ENCODE assay signal across 8 mouse cellular contexts in the genomic region with DNA sequence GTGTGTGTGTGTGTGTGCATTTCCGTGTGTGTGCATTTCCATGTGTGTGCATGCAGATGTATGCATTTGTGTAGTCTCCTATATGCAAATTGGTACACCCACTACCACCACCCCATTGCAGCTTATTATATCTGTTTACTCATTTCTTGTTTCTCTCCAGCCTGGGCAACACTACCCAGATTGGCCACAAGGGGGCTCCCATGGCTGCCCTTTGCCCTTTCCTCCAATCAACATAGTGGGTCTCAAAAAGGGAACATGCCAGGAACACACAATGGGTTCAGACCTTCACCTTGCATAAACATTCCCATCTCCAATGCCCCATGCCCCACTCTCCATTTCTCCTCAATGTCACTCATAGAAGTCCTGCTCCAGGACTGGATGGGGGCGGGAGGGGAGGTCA. TPM values are rescaled to one million over a fixed set of nuclear protein-coding genes. Genes with fewer than 3 reads are reported as not detected.
DNase-seq lines count a peak whose midpoint lies in the region; ATAC-seq lines count a peak whose summit lies in the region.

No protein-coding gene starts in this region.

- H3K36me3 ChIP-seq in neural tube, embryonic 11.5 days (ENCODE audit: control insufficient read depth, insufficient read depth, low read length), result no peaks in the 10 kb centered on the region

- no peaks in the 10 kb centered on the region for H3K4me1 ChIP-seq in neural tube, embryonic 11.5 days (ENCODE audit: control insufficient read depth, insufficient read depth, low read length)

- no peak for ATAC-seq in neural tube, embryonic 11.5 days (ENCODE audit: insufficient read depth, low FRiP score, low TSS enrichment)
- ATAC-seq in inflammation-experienced regulatory T-cells, adult 6 months, result no peak

- 73% methylated on average over 2 of the region's 2 CpGs for WGBS in neural tube, embryonic 11.5 days

- H3K4me2 ChIP-seq in neural tube, embryonic 11.5 days (ENCODE audit: low read depth), result no peak overlapping the region

- H3K27me3 ChIP-seq in neural tube, embryonic 11.5 days (ENCODE audit: control insufficient read depth, insufficient read depth, low read length), result no peaks in the 10 kb centered on the region

- H3K4me3 ChIP-seq in neural tube, embryonic 11.5 days (ENCODE audit: low read depth, low read length), result no peak overlapping the region

- no peak overlapping the region for H3K27ac ChIP-seq in neural tube, embryonic 11.5 days (ENCODE audit: low read depth, low read length)

- no peaks in the 10 kb centered on the region for H3K9me3 ChIP-seq in neural tube, embryonic 11.5 days (ENCODE audit: control insufficient read depth, low read length)

- H3K9ac ChIP-seq in neural tube, embryonic 11.5 days (ENCODE audit: low read length), result no peak overlapping the region

- DNase-seq in heart, adult 18-20 months, result peak; percentile 18 to 62
- no peak for DNase-seq in heart, adult 9 months (ENCODE audit: low spot score in 2 of 2)
- peak; percentile 10 for DNase-seq in right cerebral cortex, postnatal 4 days
- DNase-seq in right cerebral cortex, postnatal 25 days, result no peak
- peak; percentile 54 for DNase-seq in c-Kit-negative CD71-positive TER-119-positive erythroid progenitor cells, embryonic 14.5 days (ENCODE audit: low read depth, low spot score)
- peak; percentile 54 to 62 for DNase-seq in kidney, postnatal 4 days
- DNase-seq in neural tube, embryonic 11.5 days (ENCODE audit: low spot score), result peak; percentile 38

RNA-seq across cellular contexts. Expression of a gene that starts 24.3 kb away (rescaled TPM):
- total RNA-seq in heart, adult 18-20 months (2021), result 1 to 10 TPM; 3.6 to 5.2 TPM
- 10.8 and 11.2 TPM in 2 replicates for polyA plus RNA-seq in neural tube, embryonic 11.5 days (2014; fragmentation: Nextera tagmentation; extraction: Ambion mirVana)
- 1 to 10 TPM; 2.4 to 7.3 (median 4.5) TPM for polyA plus RNA-seq in inflammation-experienced regulatory T-cells, adult 6 months (2017; shearing (Covaris generic))

Comparison
In these comparisons a context has a peak if more than half of its experiments do, and no peak if none do; other contexts are left out.
1. DNase-seq: peak in heart, adult 18-20 months (2 of 2), right cerebral cortex, postnatal 4 days (single experiment), c-Kit-negative CD71-positive TER-119-positive erythroid progenitor cells, embryonic 14.5 days (single experiment), kidney, postnatal 4 days (2 of 2) and neural tube, embryonic 11.5 days (single experiment); none in heart, adult 9 months (0 of 2) and right cerebral cortex, postnatal 25 days (single experiment).